Mouse (Mus musculus) lung, postnatal 0 days (tissue): Measurements from ENCODE around the gene Timmdc1. TPM values are rescaled to one million over a fixed set of nuclear protein-coding genes. Genes with fewer than 3 reads are reported as not detected.
"Not testable (repeated sequence)": the region's sequence is repeated elsewhere in the genome, so short reads cannot be mapped to it uniquely, and the experiment has no call there.

Experiments used
- ATAC-seq: fragments of 200-750 bp; cut with Nextera tagmentation; 2 replicates; pipeline ENCODE4 v1.8.0; 2017; ENCODE audit warnings: moderate library complexity
- DNase-seq: peaks from one replicate; pipeline ENCODE4 v3.0.0-alpha.2; 2016; ENCODE audit warnings: low spot score
- H3K27ac ChIP-seq: fragments of 300-500 bp; sonication (generic); 2 replicates; pipeline ENCODE4 v1.5.1; 2014; ENCODE audit warnings: antibody characterized with exemption, mild to moderate bottlenecking, low read length, mixed read lengths
- H3K27me3 ChIP-seq: fragments of 300-500 bp; sonication (generic); replicated peaks from 2 replicates; pipeline ENCODE4 v1.6.1; 2014; ENCODE audit warnings: low read length, mixed read lengths; ENCODE audit not compliant: insufficient read depth
- H3K36me3 ChIP-seq: fragments of 300-500 bp; sonication (generic); 2 replicates; pipeline ENCODE4 v1.6.1; 2014; ENCODE audit warnings: low read length, mixed read lengths; ENCODE audit not compliant: insufficient read depth
- H3K4me1 ChIP-seq: fragments of 300-500 bp; sonication (generic); 2 replicates; pipeline ENCODE4 v1.6.1; 2014; ENCODE audit warnings: antibody characterized with exemption, low read depth, low read length, mixed read lengths; ENCODE audit not compliant: insufficient read depth
- H3K4me2 ChIP-seq: fragments of 300-500 bp; sonication (generic); replicated peaks from 2 replicates; pipeline ENCODE4 v1.6.1; 2014; ENCODE audit warnings: low read depth, mild to moderate bottlenecking, low read length, moderate library complexity, mixed read lengths
- H3K4me3 ChIP-seq: fragments of 300-500 bp; sonication (generic); 2 replicates; pipeline ENCODE4 v1.5.1; 2014; ENCODE audit warnings: low read depth, low read length
- H3K9ac ChIP-seq: fragments of 300-500 bp; sonication (generic); replicated peaks from 2 replicates; pipeline ENCODE4 v1.6.1; 2014; ENCODE audit warnings: low read depth, mild to moderate bottlenecking
- H3K9me3 ChIP-seq: fragments of 300-500 bp; sonication (generic); 2 replicates; pipeline ENCODE4 v1.6.1; 2016; ENCODE audit warnings: low read length, mixed read lengths
- CTCF ChIP-seq: IDR thresholded peaks from 2 replicates; pipeline ENCODE4 v1.5.1; 2016; ENCODE audit warnings: antibody characterized with exemption, mild to moderate bottlenecking
- EP300 ChIP-seq: IDR thresholded peaks from 2 replicates; pipeline ENCODE4 v1.6.1; 2016; ENCODE audit warnings: antibody characterized with exemption, mild to moderate bottlenecking, control low read depth
- WGBS: fragments of 180-500 bp; shearing (Covaris S2); extraction: QIAGEN DNeasy Blood & Tissue Kit; methylation state at CpG from one replicate; pipeline ENCODE4 v1.1.7; 2014; 5-methylcytosine and 5-hydroxymethylcytosine counted together
- polyA plus RNA-seq: library from polyadenylated mRNA; unstranded; fragments of >200 nt; fragmentation: Nextera tagmentation; extraction: Ambion mirVana; gene quantifications from 2 replicates; pipeline ENCODE4 v1.2.1, GENCODE M21; 2015

The Timmdc1 gene
- polyA plus RNA-seq, 1 experiment from 2014 or later: 16.7 TPM

DNA sequence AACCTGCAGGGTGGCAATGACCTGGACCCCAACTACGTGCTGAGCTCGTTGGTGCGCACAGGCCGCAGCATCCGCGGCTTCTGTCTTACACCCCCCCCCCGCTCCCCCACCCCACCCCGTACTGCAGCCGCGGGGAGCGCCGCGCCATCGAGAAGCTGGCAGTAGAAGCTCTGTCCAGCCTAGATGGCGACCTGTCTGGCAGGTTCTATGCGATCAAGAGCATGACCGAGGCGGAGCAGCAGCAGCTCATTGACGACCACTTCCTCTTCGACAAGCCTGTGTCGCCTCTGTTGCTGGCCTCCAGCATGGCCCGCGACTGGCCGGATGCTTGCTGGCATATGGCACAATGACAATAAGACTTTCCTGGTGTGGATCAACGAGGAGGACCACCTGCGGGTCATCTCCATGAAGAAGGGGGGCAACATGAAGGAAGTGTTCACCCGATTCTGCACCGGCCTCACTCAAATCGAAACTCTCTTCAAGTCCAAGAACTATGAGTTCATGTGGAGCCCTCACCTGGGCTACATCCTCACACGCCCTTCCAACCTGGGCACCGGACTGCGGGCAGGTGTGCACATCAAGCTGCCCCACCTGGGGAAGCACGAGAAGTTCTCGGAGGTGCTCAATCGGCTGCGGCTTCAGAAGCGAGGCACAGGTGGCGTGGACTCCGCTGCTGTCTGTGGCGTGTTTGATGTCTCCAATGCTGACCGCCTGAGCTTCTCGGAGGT, 38.7 kb downstream of the Timmdc1 start:
- H3K27me3 ChIP-seq: no peaks in the 10 kb centered on the region
- peak overlapping the region; percentile 62 for H3K4me2 ChIP-seq
- TF ChIP-seq CTCF (no peak), EP300 (no peak)
- H3K36me3 ChIP-seq: no peaks in the 10 kb centered on the region
- no peaks in the 10 kb centered on the region for H3K9me3 ChIP-seq
- no peaks in the 10 kb centered on the region for H3K4me1 ChIP-seq
- WGBS: 18% methylated on average over 41 of the region's 42 CpGs
- H3K9ac ChIP-seq: no peak overlapping the region
- DNase-seq (peak; percentile 14), ATAC-seq (peak; percentile 48)
- H3K27ac ChIP-seq: no peak overlapping the region
- H3K4me3 ChIP-seq: peak overlapping the region; percentile 29

DNA sequence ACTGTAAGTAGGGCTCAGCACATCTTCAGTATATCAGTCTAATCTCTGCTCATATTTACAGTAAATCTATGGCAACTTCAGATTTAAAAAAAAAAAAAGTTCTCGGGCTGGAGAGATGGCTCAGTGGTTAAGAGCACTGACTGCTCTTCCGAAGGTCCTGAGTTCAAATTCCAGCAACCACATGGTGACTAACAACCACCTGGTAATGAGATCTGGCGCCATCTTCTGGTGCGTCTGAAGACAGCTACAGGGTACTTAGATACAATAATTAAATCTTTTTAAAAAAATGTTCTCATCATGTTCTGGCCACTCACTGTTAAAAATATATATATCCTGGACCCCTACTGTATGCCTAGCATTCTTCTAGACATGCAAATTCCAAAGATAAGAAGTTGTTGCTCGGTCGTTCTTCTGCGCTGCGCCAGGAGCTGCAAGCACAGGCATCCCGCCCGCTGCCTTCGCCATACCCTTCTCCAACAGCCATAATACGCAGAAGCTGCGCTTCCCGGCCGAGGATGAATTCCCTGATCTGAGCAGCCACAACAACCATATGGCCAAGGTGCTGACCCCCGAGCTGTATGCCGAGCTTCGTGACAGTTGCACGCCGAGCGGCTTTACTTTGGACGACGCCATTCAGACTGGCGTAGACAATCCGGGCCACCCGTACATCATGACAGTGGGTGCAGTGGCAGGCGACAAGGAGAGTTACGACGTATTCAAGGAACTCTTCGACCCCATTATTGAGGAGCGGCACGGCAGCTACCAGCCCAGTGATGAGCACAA, 39.5 kb downstream of the Timmdc1 start:
- Histone ChIP-seq H3K4me3 (peak overlapping the region; percentile 29), H3K4me2 (peak overlapping the region; percentile 62), H3K27me3 (no peaks in the 10 kb centered on the region), H3K9me3 (no peaks in the 10 kb centered on the region), H3K36me3 (no peaks in the 10 kb centered on the region), H3K27ac (no peak overlapping the region), H3K9ac (no peak overlapping the region), H3K4me1 (no peaks in the 10 kb centered on the region)
- peak; percentile 3; the same call in 1 of the 2 replicates for ATAC-seq
- peak; percentile 64 for DNase-seq
- WGBS: 13% methylated on average over 32 of the region's 32 CpGs
- TF ChIP-seq CTCF: peak; percentile 68
- no peak for TF ChIP-seq EP300

DNA sequence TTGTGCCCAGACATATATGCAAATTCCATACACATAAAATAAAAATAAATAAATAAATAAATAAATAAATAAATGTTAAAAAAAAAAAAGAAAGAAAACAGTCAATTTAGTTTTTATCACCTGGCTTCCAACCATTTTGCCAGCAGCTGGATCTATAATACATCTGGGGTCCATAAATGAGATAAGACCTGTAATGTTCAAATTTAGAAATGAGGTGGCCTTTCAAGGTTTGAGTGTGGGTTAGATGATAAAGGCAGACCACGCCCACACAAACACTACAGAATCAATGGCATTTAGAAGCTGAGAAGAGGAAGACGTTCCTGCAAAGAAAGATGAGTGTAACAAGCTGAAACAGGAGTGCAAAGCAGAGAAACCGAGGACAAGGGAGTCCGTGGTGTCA, 41.1 kb downstream of the Timmdc1 start:
- Histone ChIP-seq H3K27ac (no peak overlapping the region), H3K4me2 (no peak overlapping the region), H3K4me1 (no peaks in the 10 kb centered on the region), H3K4me3 (no peak overlapping the region), H3K27me3 (no peaks in the 10 kb centered on the region), H3K9ac (no peak overlapping the region), H3K9me3 (no peaks in the 10 kb centered on the region), H3K36me3 (no peaks in the 10 kb centered on the region)
- no peak for ATAC-seq
- WGBS: 71% methylated on average over 4 of the region's 4 CpGs
- no peak for DNase-seq
- TF ChIP-seq CTCF (no peak), EP300 (no peak)

DNA sequence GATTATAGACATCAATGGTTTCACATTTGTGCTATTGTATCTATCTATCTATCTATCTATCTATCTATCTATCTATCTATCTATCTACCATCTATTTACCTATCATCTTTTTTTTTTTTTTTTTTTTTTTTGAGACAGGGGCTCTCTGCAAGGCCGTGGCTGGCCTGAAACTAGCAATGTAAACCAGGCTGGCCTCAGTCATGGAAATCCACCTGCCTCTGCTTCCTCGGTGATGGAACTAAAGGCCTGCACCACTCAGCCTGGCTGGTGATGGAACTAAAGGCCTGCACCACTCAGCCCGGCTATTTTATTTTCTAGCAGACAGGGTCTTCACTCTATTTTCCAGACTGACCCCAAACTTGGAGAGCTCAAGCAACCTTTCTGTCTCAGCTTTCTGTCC, 44.2 kb downstream of the Timmdc1 start:
- Histone ChIP-seq H3K4me3 (no peak overlapping the region), H3K4me1 (no peaks in the 10 kb centered on the region), H3K4me2 (no peak overlapping the region), H3K9ac (no peak overlapping the region), H3K27me3 (no peaks in the 10 kb centered on the region), H3K9me3 (no peaks in the 10 kb centered on the region), H3K27ac (no peak overlapping the region), H3K36me3 (no peaks in the 10 kb centered on the region)
- TF ChIP-seq EP300 (no peak), CTCF (no peak)
- ATAC-seq: no peak
- no peak for DNase-seq
- 93% methylated on average over 3 of the region's 3 CpGs for WGBS

DNA sequence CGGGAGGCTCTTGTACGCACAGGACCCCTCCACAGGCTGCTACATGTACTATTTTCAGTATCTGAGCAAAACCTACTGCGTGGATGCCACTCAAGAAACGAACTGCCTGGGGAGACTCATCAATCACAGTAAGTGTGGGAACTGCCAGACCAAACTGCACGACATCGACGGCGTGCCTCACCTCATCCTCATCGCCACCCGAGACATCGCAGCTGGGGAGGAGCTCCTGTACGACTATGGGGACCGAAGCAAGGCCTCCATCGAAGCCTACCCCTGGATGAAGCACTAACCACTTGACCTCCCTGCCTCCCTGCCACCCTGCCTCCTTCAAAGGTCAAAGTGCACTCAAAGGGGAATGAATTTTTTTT, 45.2 kb downstream of the Timmdc1 start:
- not testable (repeated sequence) for H3K36me3 ChIP-seq, H3K4me3 ChIP-seq, ATAC-seq, H3K9me3 ChIP-seq, DNase-seq, H3K9ac ChIP-seq, H3K27ac ChIP-seq, H3K4me1 ChIP-seq, H3K27me3 ChIP-seq
- peak overlapping the region; percentile 74 for H3K4me2 ChIP-seq
- 29% methylated on average over 14 of the region's 14 CpGs for WGBS

DNA sequence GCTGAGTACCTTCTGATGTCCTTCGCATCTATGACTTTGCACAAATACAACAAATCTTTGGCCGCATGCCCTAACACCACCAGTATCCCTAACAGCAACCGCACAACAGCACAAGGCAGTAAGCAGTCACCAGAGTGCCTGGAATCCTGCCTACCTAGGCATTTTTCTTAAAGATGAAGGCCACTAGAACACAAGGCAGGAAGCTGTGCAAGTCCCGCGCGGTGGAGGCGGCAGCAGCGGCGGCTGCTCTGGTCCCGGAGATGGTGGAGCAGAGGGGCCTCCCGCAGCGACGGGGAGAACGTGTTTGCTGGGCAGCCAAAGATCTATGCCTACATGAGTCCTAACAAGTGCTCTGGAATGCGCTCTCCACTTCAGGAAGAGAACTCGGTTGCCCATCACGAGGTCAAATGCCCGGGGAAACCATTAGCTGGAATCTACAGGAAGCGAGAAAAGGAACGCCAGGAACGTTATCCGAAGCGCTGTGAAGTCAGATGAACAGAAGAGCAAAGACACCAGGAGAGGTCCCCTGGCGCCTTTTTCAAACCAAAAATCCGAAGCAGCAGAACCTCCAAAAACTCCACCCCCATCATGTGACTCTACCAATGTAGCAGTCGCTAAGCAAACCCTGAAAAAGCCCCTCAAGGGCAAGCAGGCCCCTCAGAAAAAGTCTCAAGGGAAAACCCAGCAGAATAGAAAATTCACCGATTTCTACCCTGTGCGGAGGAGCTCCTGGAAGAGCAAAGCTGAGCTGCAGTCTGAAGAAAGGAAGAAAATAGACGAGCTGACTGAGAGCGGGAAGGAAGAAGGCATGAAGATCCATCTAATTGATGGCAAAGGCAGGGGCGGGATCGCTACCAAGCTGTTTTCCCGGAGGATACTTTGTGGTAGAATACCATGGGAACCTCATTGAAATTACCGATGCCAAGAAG, 45.9 kb downstream of the Timmdc1 start:
- DNase-seq: peak; percentile 43
- H3K4me2 ChIP-seq: peak overlapping the region; percentile 74
- TF ChIP-seq CTCF (no peak), EP300 (no peak)

More for the DNA sequence above, 45.9 kb downstream of the Timmdc1 start:
- ATAC-seq: peak; percentile 59
- H3K27me3 ChIP-seq: no peaks in the 10 kb centered on the region
- WGBS: 6% methylated on average over 34 of the region's 34 CpGs
- no peaks in the 10 kb centered on the region for H3K9me3 ChIP-seq
- no peak overlapping the region for H3K9ac ChIP-seq
- peak overlapping the region; percentile 36 for H3K4me3 ChIP-seq
- H3K4me1 ChIP-seq: no peaks in the 10 kb centered on the region
- no peak overlapping the region for H3K27ac ChIP-seq
- H3K36me3 ChIP-seq: no peaks in the 10 kb centered on the region
